Mouse (Mus musculus) hematopoietic stem cell, adult 5-6 weeks (primary cell): ENCODE data around the gene Slu7. TPM values are rescaled to one million over a fixed set of nuclear protein-coding genes. Genes with fewer than 3 reads are reported as not detected.

Experiments
- ATAC-seq, 2 experiments: fragments of 125-278 bp in 1 of 2; replicated peaks in 1 of 2; 2 replicates each; pipeline ENCODE4 v1.8.0; 2016 to 2017; ENCODE audit warnings: inconsistent platforms in 2 of 2, mild to moderate bottlenecking in 2 of 2, moderate number of reproducible peaks in 2 of 2, low read depth in 1 of 2, moderate TSS enrichment in 1 of 2; ENCODE audit not compliant: low FRiP score in 2 of 2, poor library complexity in 2 of 2, severe bottlenecking in 2 of 2, insufficient read depth in 1 of 2, low TSS enrichment in 1 of 2
- total RNA-seq: library from RNA; stranded (forward); fragments of 172-1452, 232-1000 nt; gene quantifications from 2 replicates; pipeline ENCODE4 v1.2.3, GENCODE M21; 2017

Slu7 gene
- total RNA-seq, 1 experiment from 2014 or later = 112 TPM

DNA sequence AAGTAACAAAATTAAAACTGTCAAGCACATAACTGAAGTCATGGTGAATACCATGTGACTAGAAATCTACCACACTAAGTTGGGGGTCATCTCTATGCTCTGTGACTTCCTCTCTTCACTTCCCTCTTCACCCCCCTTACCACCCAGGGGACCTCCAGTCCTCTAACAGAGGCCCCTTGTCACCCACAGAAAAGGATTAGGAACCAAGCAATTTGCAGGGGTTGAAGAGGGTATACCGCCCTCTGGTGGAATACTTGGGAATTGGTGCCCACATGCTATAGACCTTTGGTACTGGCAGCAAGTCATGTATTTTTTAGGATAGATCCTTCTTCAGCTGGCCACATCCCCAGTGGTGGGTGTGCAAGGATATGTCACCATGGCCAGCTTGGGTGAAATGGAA lies 22.1 kb upstream of the Slu7 start:
- ATAC-seq = peak; percentile 89 to 91

- ATAC-seq = peak; percentile 65 to 79
These were observed 20.6 kb upstream of the Slu7 start for GRCm38 (mm10) chr11:43412771-43413451.

DNA sequence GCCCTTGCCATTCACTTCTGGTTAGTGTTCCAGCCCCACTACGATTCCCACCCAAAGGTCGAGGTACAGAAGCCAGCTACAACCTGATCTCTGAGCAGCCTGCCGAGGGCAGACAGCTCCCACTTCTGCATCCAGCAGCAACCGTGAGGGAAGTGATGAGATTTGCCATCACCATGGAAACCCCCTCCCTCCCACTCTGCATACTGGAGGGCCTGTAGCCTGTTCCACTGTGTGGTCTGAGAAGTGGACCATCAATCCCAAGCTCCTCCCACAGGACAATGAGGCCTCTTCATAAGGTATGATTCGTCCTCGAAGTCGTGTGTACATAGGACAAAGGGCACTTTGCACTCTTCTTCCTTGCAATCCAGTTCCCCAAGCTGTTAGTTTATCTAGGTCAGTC lies 16.3 kb upstream of the Slu7 start:
- ATAC-seq = no peak

GRCm38 (mm10) chr11:43424386-43424785 lies 9.2 kb upstream of the Slu7 start:
- ATAC-seq = no peak

DNA sequence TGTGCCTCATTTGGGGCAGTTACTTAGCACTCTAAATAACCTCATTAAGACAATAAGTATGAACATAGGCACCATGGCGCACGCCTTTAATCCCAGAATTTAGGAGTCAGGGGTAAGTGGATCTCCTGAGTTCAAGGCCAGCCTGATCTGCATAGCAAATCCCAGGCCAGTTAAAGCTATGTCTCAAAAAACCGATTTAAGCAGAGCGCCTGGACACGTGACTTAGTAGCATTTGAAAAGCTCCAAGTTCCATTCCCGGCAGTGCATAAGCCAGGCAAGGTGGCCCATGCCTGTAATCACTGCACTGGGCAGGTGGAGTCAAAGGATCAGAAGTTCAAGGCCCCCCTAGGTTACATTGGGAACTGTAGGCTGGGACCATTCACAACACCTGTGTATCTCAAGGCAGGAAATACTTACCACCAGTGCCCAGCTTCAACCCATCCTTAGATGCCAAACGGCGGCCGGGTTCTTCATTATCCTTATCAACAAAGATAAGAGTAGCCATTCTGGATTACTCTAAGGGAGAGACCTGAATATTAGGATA lies 8.3 kb upstream of the Slu7 start:
- ATAC-seq = no peak

DNA sequence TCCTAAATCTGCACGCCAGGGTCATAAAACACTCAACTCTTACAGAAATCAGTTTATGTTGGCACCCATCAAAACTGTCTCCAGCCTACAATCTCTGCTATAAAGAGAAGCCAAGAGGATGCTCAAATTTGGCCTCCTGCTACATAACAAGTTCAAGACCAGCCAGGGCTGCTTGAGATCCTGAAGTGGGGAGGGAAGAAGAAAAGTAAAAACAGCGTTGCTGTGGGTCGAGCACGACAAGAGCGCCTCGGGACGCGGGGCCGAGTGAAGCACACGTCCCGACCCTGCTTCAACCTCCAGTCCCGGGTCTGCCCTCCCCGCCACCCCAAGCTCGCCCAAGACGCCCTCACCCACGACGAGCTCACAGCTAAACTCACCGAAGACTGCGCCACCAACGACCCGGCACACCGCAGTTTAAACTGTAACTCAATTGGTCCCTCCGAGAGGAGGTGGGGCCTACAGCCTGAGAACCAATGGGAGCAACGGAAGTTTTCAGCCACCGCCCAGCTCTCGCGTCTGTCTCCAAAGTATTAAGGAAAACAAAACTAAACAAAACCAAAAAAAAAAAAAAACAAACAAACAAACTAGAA lies 7.6 kb upstream of the Slu7 start, which contains the start of gene Pttg1:
Gene Pttg1, minus strand, starts transcription at position 428 of the 590 bp plus-strand sequence.
- peak; percentile 100 for ATAC-seq

DNA sequence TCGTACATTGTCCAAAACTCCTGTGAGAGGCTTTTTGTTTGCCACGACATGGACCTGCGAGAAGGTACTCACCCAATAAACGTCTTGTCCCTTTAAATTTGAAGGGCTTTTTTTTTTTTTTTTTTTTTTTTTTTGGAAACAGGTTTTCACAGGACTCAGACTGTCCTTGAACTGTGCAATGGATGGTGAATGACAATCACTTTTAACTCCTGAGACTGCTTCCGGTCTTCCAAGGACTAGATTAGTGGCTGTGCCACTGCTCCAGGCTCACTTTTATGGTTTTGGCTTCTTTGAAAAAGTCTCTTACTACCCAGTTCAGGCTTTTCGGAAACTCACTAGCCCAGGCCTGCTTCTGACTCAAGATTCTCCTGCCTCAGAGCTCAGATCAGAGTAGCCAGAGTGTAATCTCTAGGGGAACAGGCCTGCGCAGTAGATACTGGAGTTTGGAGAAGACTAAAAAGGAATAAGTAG lies 7.1 kb upstream of the Slu7 start:
- peak in 1 of 2 experiments; percentile 7; a peak in 1 of 4 replicates for ATAC-seq

- peak in 1 of 2 experiments; percentile 30; a peak in 1 of 4 replicates for ATAC-seq
These were observed 472 bp downstream of the Slu7 start for GRCm38 (mm10) chr11:43434024-43434407.

DNA sequence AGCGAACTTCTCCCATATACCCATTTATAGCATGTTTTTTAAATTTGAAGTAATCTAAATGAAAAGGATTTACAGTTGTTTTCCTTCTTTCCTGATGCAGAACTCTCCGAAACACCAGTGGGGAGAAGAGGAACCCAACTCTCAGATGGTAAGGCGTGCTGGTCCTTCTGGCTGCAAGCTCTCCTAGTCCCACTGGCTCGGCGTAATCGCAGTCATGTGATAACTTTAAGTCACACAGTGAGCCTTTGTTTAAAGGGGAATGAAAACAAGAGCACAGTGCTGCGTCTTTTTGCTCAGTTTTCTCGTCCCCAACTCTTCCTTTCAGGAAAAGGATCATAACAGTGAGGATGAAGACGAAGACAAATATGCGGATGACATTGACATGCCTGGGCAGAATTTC lies 7.6 kb downstream of the Slu7 start:
- ATAC-seq = no peak

GRCm38 (mm10) chr11:43443183-43443582 lies 9.6 kb downstream of the Slu7 start:
- no peak for ATAC-seq

DNA sequence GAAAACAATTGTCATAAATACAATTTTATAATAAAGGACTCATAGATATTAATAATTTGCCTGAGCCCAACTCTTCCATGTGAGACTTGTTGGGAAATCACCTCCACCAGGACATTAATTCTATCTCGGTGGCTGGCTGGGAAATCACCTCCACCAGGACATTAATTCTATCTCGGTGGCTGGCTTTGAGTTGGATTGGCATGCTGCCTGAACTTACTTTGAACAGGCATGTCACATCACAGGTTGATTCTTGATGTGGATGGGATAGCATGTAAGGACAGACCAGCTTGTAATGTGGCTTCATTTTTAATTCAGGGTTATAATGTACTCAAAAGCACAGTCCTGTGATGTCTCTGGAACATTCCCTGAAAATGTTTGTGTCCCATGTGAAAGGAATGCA lies 16.4 kb downstream of the Slu7 start:
- ATAC-seq = no peak

DNA sequence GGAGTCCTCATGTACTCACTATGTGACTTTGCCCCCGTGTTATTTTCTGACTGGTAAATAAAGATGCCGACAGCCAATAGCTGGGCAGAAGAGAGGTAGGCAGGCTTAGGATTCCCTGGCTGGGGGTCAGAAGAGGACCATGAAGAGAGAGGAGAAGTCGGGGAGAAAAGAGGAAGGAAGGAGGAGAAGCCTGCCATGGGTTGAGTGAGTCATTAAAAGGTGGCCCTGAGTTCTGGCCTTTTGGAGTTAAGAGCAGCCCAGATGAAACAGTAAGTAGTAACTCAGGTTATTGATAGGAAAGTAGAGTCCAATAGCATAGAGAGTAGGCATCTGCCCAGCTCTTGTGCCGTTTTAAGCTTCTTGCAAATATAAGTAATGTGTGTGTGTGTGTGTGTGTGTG lies 17.8 kb downstream of the Slu7 start:
- peak; percentile 84 to 93 for ATAC-seq

DNA sequence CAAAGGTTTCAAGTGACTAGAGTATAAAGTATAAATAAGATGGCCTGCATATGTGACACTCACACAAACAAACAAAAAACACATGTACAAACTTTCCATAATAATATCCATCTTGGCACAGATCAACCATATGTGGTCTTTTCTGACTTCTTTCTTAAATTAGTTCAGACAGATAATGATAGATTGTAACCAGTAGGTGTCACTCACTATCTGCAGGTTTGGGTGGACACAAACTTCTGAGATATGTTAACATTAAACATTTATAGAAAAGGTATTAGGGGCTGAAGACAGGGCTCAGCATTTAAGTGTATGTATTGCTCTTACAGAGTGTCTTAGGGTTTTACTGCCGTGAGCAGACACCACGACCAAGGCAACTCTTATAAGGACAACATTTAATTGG lies 18.7 kb downstream of the Slu7 start:
- ATAC-seq = no peak

GRCm38 (mm10) chr11:43463204-43463603 lies 29.7 kb downstream of the Slu7 start:
- no peak for ATAC-seq

DNA sequence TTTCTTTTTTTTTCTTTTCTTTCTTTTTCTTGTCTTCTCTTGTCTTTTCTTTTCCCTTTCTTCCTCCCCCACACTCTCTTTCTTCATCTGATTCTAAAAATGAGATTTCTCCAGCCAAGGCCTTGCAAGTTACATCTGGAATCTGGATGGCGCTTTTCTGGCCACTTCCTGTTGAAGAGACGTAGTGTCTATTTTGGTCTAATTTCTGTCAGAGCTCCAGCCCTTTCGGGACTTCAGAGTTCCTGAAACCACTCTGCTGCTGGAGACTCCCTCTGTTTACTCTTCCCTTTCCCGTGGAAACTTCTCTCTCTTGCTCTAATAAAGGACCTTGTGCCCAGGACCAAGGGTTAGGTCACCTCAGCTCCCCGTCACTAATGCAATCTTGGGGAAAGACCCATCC lies 36.6 kb downstream of the Slu7 start:
- no peak for ATAC-seq

GRCm38 (mm10) chr11:43470881-43471820 lies 37.6 kb downstream of the Slu7 start:
- no peak for ATAC-seq

DNA sequence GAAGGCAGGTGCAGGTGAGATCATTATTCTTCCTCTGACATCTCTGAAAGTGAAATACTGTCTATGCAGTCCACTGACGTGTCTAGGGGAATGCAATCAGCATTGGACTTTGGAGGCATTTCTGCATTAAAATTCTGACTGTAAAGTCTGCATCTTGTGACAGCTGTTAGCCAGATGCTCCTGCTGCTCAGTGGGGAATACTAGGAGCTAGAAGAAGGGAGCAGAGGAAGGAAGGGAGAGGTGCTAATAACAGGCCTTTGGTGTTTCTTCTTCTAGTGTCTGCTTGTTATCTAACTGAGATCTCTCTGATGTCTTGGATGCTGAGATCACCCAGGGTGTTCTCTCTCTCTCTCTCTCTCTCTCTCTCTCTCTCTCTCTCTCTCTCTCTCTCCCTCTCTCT lies 39.6 kb downstream of the Slu7 start:
- no peak for ATAC-seq
